Mouse (Mus musculus) CH12.LX (cell line): ENCODE results near the gene Arid5b.

Experiments
- CTCF ChIP-seq, 2 experiments: IDR thresholded peaks in 1 of 2; conservative IDR thresholded peaks in 1 of 2; 2 replicates each; pipeline ENCODE4 v1.5.1; 2011 to 2012; ENCODE audit warnings: low read depth in 2 of 2, low read length in 2 of 2, improper control_type of control experiment in 1 of 2, inconsistent platforms in 1 of 2, mild to moderate bottlenecking in 1 of 2, moderate library complexity in 1 of 2
- E2F4 ChIP-seq: IDR thresholded peaks from 2 replicates; pipeline ENCODE4 v1.6.1; 2011; ENCODE audit warnings: low read depth, low read length, improper control_type of control experiment; ENCODE audit not compliant: insufficient replicate concordance
- EP300 ChIP-seq: IDR thresholded peaks from 2 replicates; pipeline ENCODE4 v1.6.1; 2011; ENCODE audit warnings: low read length, improper control_type of control experiment
- MAFK ChIP-seq: IDR thresholded peaks from 2 replicates; pipeline ENCODE4 v1.6.1; 2011; ENCODE audit warnings: low read length, improper control_type of control experiment; ENCODE audit not compliant: insufficient replicate concordance
- NELFE ChIP-seq: IDR thresholded peaks from 2 replicates; pipeline ENCODE4 v1.6.1; 2011; ENCODE audit warnings: low read depth, low read length, improper control_type of control experiment
- POLR2A ChIP-seq: IDR thresholded peaks from 2 replicates; pipeline ENCODE4 v1.6.1; 2011; ENCODE audit warnings: low read depth, mild to moderate bottlenecking, improper control_type of control experiment, low read length
- TCF12 ChIP-seq: IDR thresholded peaks from 2 replicates; pipeline ENCODE4 v1.6.1; 2014; ENCODE audit warnings: low read depth, mild to moderate bottlenecking, inconsistent platforms, low read length, improper control_type of control experiment
- UBTF ChIP-seq: IDR thresholded peaks from 2 replicates; pipeline ENCODE4 v1.6.1; 2012; ENCODE audit warnings: low read depth, mild to moderate bottlenecking, inconsistent platforms, low read length, improper control_type of control experiment, moderate library complexity
- ZC3H11A ChIP-seq: IDR thresholded peaks from 2 replicates; pipeline ENCODE4 v1.6.1; 2012; ENCODE audit warnings: low read depth, mild to moderate bottlenecking, inconsistent platforms, low read length, improper control_type of control experiment
- ZMIZ1 ChIP-seq: IDR thresholded peaks from 2 replicates; pipeline ENCODE4 v1.6.1; 2012; ENCODE audit warnings: low read depth, mild to moderate bottlenecking, inconsistent platforms, low read length, improper control_type of control experiment

DNA sequence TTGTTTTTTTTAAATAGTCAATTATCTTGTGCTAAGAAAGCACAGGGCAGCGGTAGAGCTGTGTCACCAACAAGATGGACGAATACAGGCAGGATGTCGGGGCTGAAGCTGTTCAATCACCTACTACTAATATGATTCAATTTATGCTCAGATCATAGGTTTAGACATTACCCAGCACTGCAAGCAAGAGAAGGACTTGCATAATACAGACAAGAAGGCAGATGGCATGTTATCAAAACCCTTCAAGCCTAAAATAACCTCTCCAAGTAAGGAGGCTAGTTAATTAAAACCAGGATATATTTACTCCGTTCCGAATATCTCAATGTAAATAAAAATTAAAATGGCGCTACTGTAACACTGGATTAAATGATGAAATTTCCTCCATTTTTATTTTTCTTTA lies 96.3 kb downstream of the Arid5b start:
- TF ChIP-seq CTCF (conservative IDR thresholded peaks at IDR 0.05 in 1 of 2, IDR thresholded peaks at IDR 0.05 in 1 of 2; ENCODE audit: low read depth in 2 of 2, low read length in 2 of 2) (no peak), E2F4 (no peak), ZC3H11A (no peak), POLR2A (no peak), EP300 (no peak), ZMIZ1 (no peak), MAFK (no peak), NELFE (no peak), UBTF (no peak), TCF12 (no peak)
